Mouse (Mus musculus): ENCODE data around the gene Rbfox3. TPM values are rescaled to one million over a fixed set of nuclear protein-coding genes. Genes with fewer than 3 reads are reported as not detected.

The Rbfox3 gene
- total and polyA plus RNA-seq, 3 experiments, result not detected

- no peak for TF ChIP-seq POLR2AphosphoS2 (IDR thresholded peaks at IDR 0.05; ENCODE audit: low read depth, low read length)
- TF ChIP-seq NRF1 (IDR thresholded peaks at IDR 0.05; ENCODE audit: low read depth, low read length), result no peak
- TF ChIP-seq MAFK (IDR thresholded peaks at IDR 0.05; ENCODE audit: insufficient replicate concordance, low read length), result no peak
- TF ChIP-seq USF2 (conservative IDR thresholded peaks at IDR 0.05; ENCODE audit: low read depth, low read length), result no peak
- no peak for TF ChIP-seq MAZ (IDR thresholded peaks at IDR 0.05; ENCODE audit: low read depth, low read length)
- TF ChIP-seq JUN (IDR thresholded peaks at IDR 0.05; ENCODE audit: insufficient read depth, low read depth, low read length), result no peak
- TF ChIP-seq HCFC1 (IDR thresholded peaks at IDR 0.05; ENCODE audit: low read depth, low read length), result no peak
- no peak for TF ChIP-seq ZKSCAN1 (IDR thresholded peaks at IDR 0.05; ENCODE audit: borderline replicate concordance, low read depth, low read length)
- no peak for TF ChIP-seq MYC (IDR thresholded peaks at IDR 0.05; ENCODE audit: low read depth, low read length)
- TF ChIP-seq TCF12 (IDR thresholded peaks at IDR 0.05; ENCODE audit: low read depth, low read length), result no peak
- no peak for DNase-seq (ENCODE audit: extremely low read depth)
- Histone ChIP-seq H3K79me2 (replicated peaks; ENCODE audit: control insufficient read depth, extremely low read depth, insufficient read depth, poor library complexity, severe bottlenecking) (no peaks in the 10 kb centered on the region), H3K27ac (ENCODE audit: insufficient read depth, low read depth) (no peak overlapping the region), H3K9ac (ENCODE audit: insufficient read depth, low read depth) (no peak overlapping the region), H3K4me2 (ENCODE audit: insufficient read depth, low read depth, poor library complexity, severe bottlenecking) (no peak overlapping the region), H3K36me3 (replicated peaks in 1 of 2; ENCODE audit: control insufficient read depth in 1 of 2, insufficient read depth in 1 of 2, low read length in 1 of 2) (no peaks in the 10 kb centered on the region), H3K4me1 (ENCODE audit: control insufficient read depth in 1 of 2, insufficient read depth in 2 of 2) (no peaks in the 10 kb centered on the region), H3K4me3 (replicated peaks in 1 of 3; ENCODE audit: low read depth in 2 of 3, low read length in 2 of 3, poor library complexity in 1 of 3) (no peak overlapping the region), H3K27me3 (replicated peaks) (peaks cover 58% of the 10 kb centered on the region), H3K9me3 (replicated peaks; ENCODE audit: low read length) (peaks cover 9% of the 10 kb centered on the region)
- in situ Hi-C loops (cut with MboI; ENCODE audit: low pct_ligation_motif_present, low pct_unique_long_range_greater_than_20kb, low sequenced_read_pairs) (no loop called here), dilution Hi-C loops (cut with MboI; ENCODE audit: extremely low pct_ligation_motif_present, extremely low pct_unique_long_range_greater_than_20kb, low sequenced_read_pairs) (no loop called here)
Measured at GRCm38 (mm10) chr11:118908431-118908980, 2.9 kb downstream of the Rbfox3 start.

GRCm38 (mm10) chr11:118907471-118908401 is 3.7 kb downstream of the Rbfox3 start:
- dilution Hi-C loops (cut with MboI; ENCODE audit: extremely low pct_ligation_motif_present, extremely low pct_unique_long_range_greater_than_20kb, low sequenced_read_pairs) (no loop called here), in situ Hi-C loops (cut with MboI; ENCODE audit: low pct_ligation_motif_present, low pct_unique_long_range_greater_than_20kb, low sequenced_read_pairs) (no loop called here)
- Histone ChIP-seq H3K9ac (ENCODE audit: insufficient read depth, low read depth) (no peak overlapping the region), H3K27ac (ENCODE audit: insufficient read depth, low read depth) (no peak overlapping the region), H3K4me2 (ENCODE audit: insufficient read depth, low read depth, poor library complexity, severe bottlenecking) (no peak overlapping the region), H3K4me1 (ENCODE audit: control insufficient read depth in 1 of 2, insufficient read depth in 2 of 2) (no peaks in the 10 kb centered on the region), H3K4me3 (replicated peaks in 1 of 3; ENCODE audit: low read depth in 2 of 3, low read length in 2 of 3, poor library complexity in 1 of 3) (no peak overlapping the region), H3K79me2 (replicated peaks; ENCODE audit: control insufficient read depth, extremely low read depth, insufficient read depth, poor library complexity, severe bottlenecking) (no peaks in the 10 kb centered on the region), H3K9me3 (replicated peaks; ENCODE audit: low read length) (peaks cover 17% of the 10 kb centered on the region), H3K27me3 (replicated peaks) (peaks cover 58% of the 10 kb centered on the region), H3K36me3 (replicated peaks in 1 of 2; ENCODE audit: control insufficient read depth in 1 of 2, insufficient read depth in 1 of 2, low read length in 1 of 2) (no peaks in the 10 kb centered on the region)
- TF ChIP-seq GABPA (IDR thresholded peaks at IDR 0.05; ENCODE audit: insufficient replicate concordance, low read depth, low read length), result no peak
- DNase-seq (ENCODE audit: extremely low read depth), result no peak

Data from CH12.LX (cell line).